Mouse (Mus musculus) urinary bladder, postnatal 10 days (tissue): Measurements from ENCODE around the gene Tnrc6b.
"Not testable (repeated sequence)": the region's sequence is repeated elsewhere in the genome, so short reads cannot be mapped to it uniquely, and the experiment has no call there.

Experiments used
- DNase-seq: peaks from one replicate; pipeline ENCODE4 v3.0.0; 2022; ENCODE audit warnings: low spot score

The Tnrc6b gene

GRCm38 (mm10) chr15:80850004-80850403, 138.9 kb downstream of the Tnrc6b start:
- DNase-seq = no peak

- DNase-seq = no peak
These were observed 139.8 kb downstream of the Tnrc6b start for GRCm38 (mm10) chr15:80850682-80851475.

GRCm38 (mm10) chr15:80852122-80852521, 141.0 kb downstream of the Tnrc6b start:
- DNase-seq = no peak

GRCm38 (mm10) chr15:80852527-80852926, 141.4 kb downstream of the Tnrc6b start:
- DNase-seq = not testable (repeated sequence)

- no peak for DNase-seq
These were observed 148.3 kb downstream of the Tnrc6b start for GRCm38 (mm10) chr15:80859366-80859765.

GRCm38 (mm10) chr15:80861302-80861701, 150.2 kb downstream of the Tnrc6b start:
- DNase-seq = no peak

- no peak for DNase-seq
These were observed 150.9 kb downstream of the Tnrc6b start for GRCm38 (mm10) chr15:80862027-80862426.

GRCm38 (mm10) chr15:80868603-80869002, 157.5 kb downstream of the Tnrc6b start:
- DNase-seq = not testable (repeated sequence)

GRCm38 (mm10) chr15:80874726-80875125, 163.6 kb downstream of the Tnrc6b start:
- DNase-seq = no peak

- DNase-seq = no peak
These were observed 165.1 kb downstream of the Tnrc6b start for GRCm38 (mm10) chr15:80876231-80876630.

- DNase-seq = no peak
These were observed 173.0 kb downstream of the Tnrc6b start for GRCm38 (mm10) chr15:80884095-80884494.

GRCm38 (mm10) chr15:80886361-80887156, 175.4 kb downstream of the Tnrc6b start:
- no peak for DNase-seq

GRCm38 (mm10) chr15:80892341-80892740, 181.2 kb downstream of the Tnrc6b start:
- DNase-seq = no peak

- no peak for DNase-seq
These were observed 185.6 kb downstream of the Tnrc6b start for GRCm38 (mm10) chr15:80896741-80897140.

GRCm38 (mm10) chr15:80897911-80898310, 186.8 kb downstream of the Tnrc6b start:
- DNase-seq = no peak

GRCm38 (mm10) chr15:80899806-80900205, 188.7 kb downstream of the Tnrc6b start:
- DNase-seq = no peak

- no peak for DNase-seq
These were observed 190.8 kb downstream of the Tnrc6b start for GRCm38 (mm10) chr15:80901806-80902513.

- DNase-seq = not testable (repeated sequence)
These were observed 193.7 kb downstream of the Tnrc6b start for GRCm38 (mm10) chr15:80904776-80905175.

GRCm38 (mm10) chr15:80910183-80910582, 199.1 kb downstream of the Tnrc6b start:
- no peak for DNase-seq

GRCm38 (mm10) chr15:80910790-80911531, 199.8 kb downstream of the Tnrc6b start:
- DNase-seq = no peak

- DNase-seq = no peak
These were observed 201.1 kb downstream of the Tnrc6b start for GRCm38 (mm10) chr15:80912175-80912574.

GRCm38 (mm10) chr15:80913803-80914202, 202.7 kb downstream of the Tnrc6b start:
- DNase-seq = no peak
